Mouse (Mus musculus) hindbrain, postnatal 0 days (tissue): ENCODE data around the gene 1700122O11Rik. TPM values are rescaled to one million over a fixed set of nuclear protein-coding genes. Genes with fewer than 3 reads are reported as not detected.

Source experiments
- ATAC-seq: fragments of 200-750 bp; cut with Nextera tagmentation; 2 replicates; pipeline ENCODE4 v1.8.0; 2017; ENCODE audit warnings: mild to moderate bottlenecking, moderate TSS enrichment, moderate library complexity
- DNase-seq: peaks from one replicate; pipeline ENCODE4 v3.0.0-alpha.2; 2015; ENCODE audit warnings: low spot score
- H3K27ac ChIP-seq: fragments of 300-500 bp; sonication (generic); 2 replicates; pipeline ENCODE4 v1.5.1; 2014; ENCODE audit warnings: mild to moderate bottlenecking
- H3K27me3 ChIP-seq: fragments of 300-500 bp; sonication (generic); 2 replicates; pipeline ENCODE4 v1.6.1; 2014; ENCODE audit warnings: low read length, mixed read lengths; ENCODE audit not compliant: insufficient read depth
- H3K36me3 ChIP-seq: fragments of 300-500 bp; sonication (generic); 2 replicates; pipeline ENCODE4 v1.6.1; 2014; ENCODE audit warnings: low read length, mixed read lengths; ENCODE audit not compliant: insufficient read depth
- H3K4me1 ChIP-seq: fragments of 300-500 bp; sonication (generic); 2 replicates; pipeline ENCODE4 v1.6.1; 2014; ENCODE audit warnings: antibody characterized with exemption, low read length, mixed read lengths; ENCODE audit not compliant: insufficient read depth
- H3K4me2 ChIP-seq: fragments of 300-500 bp; sonication (generic); 2 replicates; pipeline ENCODE4 v1.6.1; 2014; ENCODE audit warnings: low read depth, mild to moderate bottlenecking, low read length, moderate library complexity, mixed read lengths
- H3K4me3 ChIP-seq: fragments of 300-500 bp; sonication (generic); 2 replicates; pipeline ENCODE4 v1.5.1; 2014; ENCODE audit warnings: low read length
- H3K9ac ChIP-seq: fragments of 300-500 bp; sonication (generic); replicated peaks from 2 replicates; pipeline ENCODE4 v1.6.1; 2014; ENCODE audit warnings: mild to moderate bottlenecking, low read length, moderate library complexity, mixed read lengths
- H3K9me3 ChIP-seq: fragments of 300-500 bp; sonication (generic); 2 replicates; pipeline ENCODE4 v1.6.1; 2016; ENCODE audit warnings: low read length, mixed read lengths
- CTCF ChIP-seq: IDR thresholded peaks from 2 replicates; pipeline ENCODE4 v1.5.1; 2016; ENCODE audit warnings: antibody characterized with exemption, control low read depth, low read depth
- WGBS: fragments of 180-500 bp; shearing (Covaris S2); extraction: QIAGEN DNeasy Blood & Tissue Kit; methylation state at CpG from one replicate; pipeline ENCODE4 v1.1.7; 2014; 5-methylcytosine and 5-hydroxymethylcytosine counted together
- polyA plus RNA-seq: library from polyadenylated mRNA; unstranded; fragments of >200 nt; fragmentation: Nextera tagmentation; extraction: Ambion mirVana; gene quantifications from 2 replicates; pipeline ENCODE4 v1.2.1, GENCODE M21; 2015
- total RNA-seq: library from RNA; depleted of rRNA; stranded (reverse); fragments of >200 nt; gene quantifications from 2 replicates; pipeline ENCODE4 v1.2.3, GENCODE M21; 2014

1700122O11Rik gene
- total and polyA plus RNA-seq, 2 experiments from 2014 or later, result not detected

GRCm38 (mm10) chr17:48029241-48029640 is 8.9 kb downstream of the 1700122O11Rik start:
- WGBS, result 3% methylated on average over 12 of the region's 12 CpGs
- Histone ChIP-seq H3K27ac (no peak overlapping the region), H3K27me3 (peaks cover 5% of the 10 kb centered on the region; the same call in 1 of the 2 replicates)

GRCm38 (mm10) chr17:48028250-48028649 is 9.8 kb downstream of the 1700122O11Rik start:
- no peak for ATAC-seq
- Histone ChIP-seq H3K9ac (no peak overlapping the region), H3K36me3 (no peaks in the 10 kb centered on the region), H3K4me2 (no peak overlapping the region), H3K9me3 (no peaks in the 10 kb centered on the region), H3K27me3 (no peaks in the 10 kb centered on the region), H3K4me1 (peaks cover 11% of the 10 kb centered on the region), H3K4me3 (no peak overlapping the region), H3K27ac (no peak overlapping the region)
- TF ChIP-seq CTCF, result no peak
- DNase-seq, result no peak
- 81% methylated on average over 5 of the region's 5 CpGs for WGBS

More at GRCm38 (mm10) chr17:48029241-48029640, 8.9 kb downstream of the 1700122O11Rik start:
- H3K4me3 ChIP-seq, result no peak overlapping the region
- no peak for TF ChIP-seq CTCF
- H3K4me1 ChIP-seq, result peaks cover 11% of the 10 kb centered on the region
- no peaks in the 10 kb centered on the region for H3K9me3 ChIP-seq
- DNase-seq (peak; percentile 68), ATAC-seq (no peak)
- H3K4me2 ChIP-seq, result 0 out of 2 replicates have a peak overlapping the region, but pooled peaks have one; percentile 23
- H3K36me3 ChIP-seq, result no peaks in the 10 kb centered on the region
- H3K9ac ChIP-seq, result no peak overlapping the region

- no peak for DNase-seq
- no peak for TF ChIP-seq CTCF
- Histone ChIP-seq H3K4me1 (peaks cover 11% of the 10 kb centered on the region), H3K9me3 (no peaks in the 10 kb centered on the region), H3K9ac (no peak overlapping the region), H3K4me2 (no peak overlapping the region), H3K27me3 (no peaks in the 10 kb centered on the region), H3K27ac (no peak overlapping the region), H3K36me3 (no peaks in the 10 kb centered on the region), H3K4me3 (no peak overlapping the region)
- 50% methylated on average over 6 of the region's 6 CpGs for WGBS
- ATAC-seq, result no peak
Observed at GRCm38 (mm10) chr17:48027677-48028076, 10.4 kb downstream of the 1700122O11Rik start.

- Histone ChIP-seq H3K9me3 (no peaks in the 10 kb centered on the region), H3K27ac (no peak overlapping the region), H3K36me3 (no peaks in the 10 kb centered on the region), H3K9ac (no peak overlapping the region), H3K4me3 (no peak overlapping the region), H3K4me1 (peaks cover 11% of the 10 kb centered on the region), H3K27me3 (no peaks in the 10 kb centered on the region), H3K4me2 (no peak overlapping the region)
- DNase-seq (no peak), ATAC-seq (no peak)
- TF ChIP-seq CTCF, result 0 out of 2 replicates have a peak, but pooled peaks have one; percentile 3
- WGBS, result 92% methylated on average over 5 of the region's 5 CpGs
Observed at GRCm38 (mm10) chr17:48027019-48027418, 11.1 kb downstream of the 1700122O11Rik start.

GRCm38 (mm10) chr17:48024045-48024444 is 14.0 kb downstream of the 1700122O11Rik start:
- no peak overlapping the region for H3K27ac ChIP-seq
- H3K4me1 ChIP-seq, result peaks cover 1% of the 10 kb centered on the region
- TF ChIP-seq CTCF, result no peak
- no peak for ATAC-seq
- no peaks in the 10 kb centered on the region for H3K9me3 ChIP-seq
- no peak for DNase-seq
- H3K36me3 ChIP-seq, result no peaks in the 10 kb centered on the region
- H3K4me3 ChIP-seq, result no peak overlapping the region
- H3K9ac ChIP-seq, result no peak overlapping the region
- H3K27me3 ChIP-seq, result no peaks in the 10 kb centered on the region
- 84% methylated on average over 8 of the region's 8 CpGs for WGBS
- no peak overlapping the region for H3K4me2 ChIP-seq

GRCm38 (mm10) chr17:48019585-48019984 is 18.5 kb downstream of the 1700122O11Rik start:
- Histone ChIP-seq H3K27me3 (no peaks in the 10 kb centered on the region), H3K9ac (no peak overlapping the region), H3K9me3 (no peaks in the 10 kb centered on the region), H3K36me3 (no peaks in the 10 kb centered on the region), H3K4me3 (no peak overlapping the region), H3K4me2 (no peak overlapping the region), H3K4me1 (0 out of 2 replicates have a peak, but pooled peaks cover 6% of the 10 kb centered on the region), H3K27ac (no peak overlapping the region)
- WGBS, result 30% methylated on average over 2 of the region's 2 CpGs
- DNase-seq (no peak), ATAC-seq (no peak)
- TF ChIP-seq CTCF, result no peak

- H3K27ac ChIP-seq, result no peak overlapping the region
- H3K27me3 ChIP-seq, result no peaks in the 10 kb centered on the region
- no peak overlapping the region for H3K4me3 ChIP-seq
- TF ChIP-seq CTCF, result no peak
- 0 out of 2 replicates have a peak, but pooled peaks have one; percentile 44 for ATAC-seq
- H3K9me3 ChIP-seq, result no peaks in the 10 kb centered on the region
- DNase-seq, result no peak
- no peak overlapping the region for H3K4me2 ChIP-seq
- no peak overlapping the region for H3K9ac ChIP-seq
- H3K36me3 ChIP-seq, result no peaks in the 10 kb centered on the region
- WGBS, result 79% methylated on average over 5 of the region's 5 CpGs
- 0 out of 2 replicates have a peak, but pooled peaks cover 8% of the 10 kb centered on the region for H3K4me1 ChIP-seq
Observed at GRCm38 (mm10) chr17:48016566-48016965, 21.5 kb downstream of the 1700122O11Rik start.
